Mouse (Mus musculus) layer of hippocampus, adult 9-11 months (tissue): ENCODE measurements around the gene Nynrin.

Experiments
- DNase-seq: peaks from one replicate; pipeline ENCODE4 v3.0.0; 2022

Nynrin gene

DNA sequence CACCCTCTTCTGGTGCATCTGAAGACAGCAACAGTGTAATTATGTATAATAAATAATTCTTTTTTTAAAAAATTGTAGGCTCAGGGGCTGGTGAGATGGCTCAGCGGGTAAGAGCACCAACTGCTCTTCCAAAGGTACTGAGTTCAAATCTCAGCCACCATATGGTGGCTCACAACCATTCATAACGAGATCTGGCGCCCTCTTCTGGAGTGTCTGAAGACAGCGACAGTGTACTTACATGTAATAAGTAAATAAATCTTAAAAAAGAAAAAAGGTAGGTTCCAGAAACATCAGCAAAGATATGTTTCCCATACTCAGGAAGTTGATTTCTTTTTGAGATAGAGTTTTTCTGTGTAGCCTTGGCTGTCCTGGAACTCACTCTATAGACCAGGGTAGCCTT lies 11.0 kb upstream of the Nynrin start:
- no peak for DNase-seq

DNA sequence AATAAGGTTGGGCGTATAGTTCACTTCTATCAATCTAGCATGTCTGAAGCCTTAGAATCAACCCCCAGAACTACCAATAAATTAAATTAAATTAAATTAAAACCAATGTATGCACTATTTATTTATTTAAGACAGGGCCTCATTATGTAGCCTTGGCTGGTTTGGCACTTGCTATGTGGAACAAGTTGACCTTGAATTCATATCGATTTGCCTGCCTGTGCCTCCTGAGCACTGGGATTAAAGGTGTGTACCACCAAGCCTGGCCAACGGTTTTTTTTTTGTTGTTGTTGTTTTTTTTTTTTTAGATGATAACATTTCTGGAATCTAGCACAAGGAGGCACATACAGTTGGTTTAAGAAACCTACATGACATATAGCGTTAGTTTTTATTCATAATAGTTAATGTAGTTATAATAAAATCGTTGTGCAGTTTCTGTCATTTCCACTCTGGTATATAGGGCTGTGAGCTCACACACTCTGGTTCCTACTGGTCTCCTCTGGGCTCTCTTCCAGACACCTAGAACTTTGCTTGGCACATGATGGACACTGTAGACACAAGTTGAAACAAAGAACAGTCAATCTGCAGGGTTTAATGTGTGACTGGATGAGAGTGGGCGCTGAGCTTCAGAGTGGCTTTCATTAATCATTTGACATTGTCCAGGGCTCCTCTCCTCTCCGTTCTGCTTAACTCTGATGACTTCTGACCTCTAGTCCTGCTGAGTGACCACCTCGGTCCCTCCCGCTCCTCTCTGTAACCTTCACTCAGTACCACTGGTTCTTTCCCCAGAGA lies 8.1 kb upstream of the Nynrin start:
- no peak for DNase-seq

DNA sequence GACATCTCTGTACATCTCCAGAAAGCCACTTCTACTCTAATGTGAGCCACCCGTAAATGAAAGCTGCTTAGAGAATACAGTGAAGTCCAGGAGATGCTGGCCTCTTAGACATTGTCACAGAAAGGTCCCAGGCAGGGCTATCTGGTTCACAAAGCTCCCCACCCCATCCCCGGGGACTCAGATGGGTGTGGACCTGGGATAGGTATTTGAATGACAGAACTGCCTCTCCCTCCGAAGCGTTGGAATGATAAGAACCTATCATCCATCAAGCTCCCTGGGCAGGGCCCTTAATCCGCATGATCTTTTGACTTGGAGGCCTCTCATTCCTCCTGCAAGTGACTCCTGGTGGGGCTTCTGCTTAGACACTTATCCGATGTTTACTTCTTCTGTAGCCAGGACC lies 2.9 kb upstream of the Nynrin start:
- DNase-seq, result no peak

DNA sequence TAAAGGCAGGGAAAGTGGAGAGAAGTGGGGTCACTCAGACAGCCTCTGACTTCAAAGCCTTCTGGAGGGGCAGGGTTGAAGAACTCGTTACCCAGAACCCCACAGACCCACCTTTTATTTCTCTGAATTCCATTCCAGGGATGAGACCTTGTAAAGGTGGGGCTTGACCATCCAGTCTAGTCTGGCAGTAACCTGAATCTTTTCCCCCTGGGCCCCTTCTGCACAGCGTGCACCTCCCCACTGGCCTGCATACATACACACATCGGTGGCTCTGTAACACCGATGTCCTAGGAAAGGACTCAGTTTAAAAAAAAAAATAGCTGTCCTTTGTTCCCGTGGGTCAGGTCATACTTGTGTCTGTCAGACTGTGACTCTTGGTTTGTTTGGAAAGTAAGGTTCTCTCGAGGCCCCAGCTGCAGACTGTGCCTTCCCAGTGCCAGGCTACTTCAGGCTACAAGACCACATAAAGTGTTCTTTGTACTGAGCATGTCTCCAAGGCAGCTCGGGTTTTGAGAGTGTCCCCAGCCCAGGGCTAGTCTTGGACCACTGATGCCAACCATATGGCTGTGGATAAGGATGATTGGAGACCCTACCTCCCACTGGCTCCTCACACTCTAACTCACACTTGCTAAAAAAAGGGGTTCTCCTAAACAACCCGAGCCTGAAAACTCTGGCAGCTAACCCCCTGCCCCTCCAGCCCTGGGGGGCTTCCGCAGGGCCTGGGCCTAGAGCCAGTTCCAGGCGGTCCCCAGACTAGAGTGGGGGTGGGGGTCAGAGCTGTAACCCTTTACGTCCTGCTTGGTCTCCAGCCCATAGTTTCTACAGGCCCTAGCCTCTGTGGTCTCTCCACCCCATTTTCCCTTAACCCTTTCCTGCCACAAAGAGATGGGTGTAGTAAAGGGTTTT lies 911 bp upstream of the Nynrin start:
- DNase-seq, result no peak

DNA sequence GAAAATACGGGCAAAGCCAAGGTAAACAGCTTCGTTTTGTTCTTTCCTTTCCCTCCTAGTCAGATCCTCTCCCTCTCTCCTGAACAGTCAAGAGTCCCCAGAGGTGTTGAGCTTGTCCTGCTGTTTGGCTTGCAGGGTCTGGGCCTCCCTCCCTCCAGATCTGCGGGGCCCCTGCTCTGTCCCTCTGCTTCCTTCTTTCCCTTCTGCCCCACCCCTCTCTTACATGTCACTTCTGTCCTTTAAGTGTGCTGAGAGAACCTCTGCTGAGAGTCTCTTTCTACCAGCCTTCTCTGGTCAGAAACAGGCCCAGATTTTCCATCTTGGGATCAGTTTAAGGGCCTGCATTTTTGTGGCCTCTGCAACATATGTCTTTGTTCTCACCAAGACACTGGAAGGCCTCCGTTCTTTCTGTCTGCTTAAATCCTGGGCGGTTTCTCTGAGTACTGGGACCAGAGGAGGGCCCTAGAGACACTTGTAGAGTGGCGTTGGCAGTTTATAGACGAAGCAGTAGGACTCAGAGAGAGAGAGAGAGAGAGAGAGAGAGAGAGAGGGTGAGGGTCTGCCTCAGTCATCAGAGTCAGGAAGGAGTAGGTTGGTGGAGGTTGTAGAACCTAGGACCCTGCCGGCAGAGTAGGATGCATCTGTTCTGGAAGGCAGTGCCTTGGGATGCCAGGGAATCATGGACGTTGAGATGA lies 743 bp downstream of the Nynrin start:
- DNase-seq, result no peak

DNA sequence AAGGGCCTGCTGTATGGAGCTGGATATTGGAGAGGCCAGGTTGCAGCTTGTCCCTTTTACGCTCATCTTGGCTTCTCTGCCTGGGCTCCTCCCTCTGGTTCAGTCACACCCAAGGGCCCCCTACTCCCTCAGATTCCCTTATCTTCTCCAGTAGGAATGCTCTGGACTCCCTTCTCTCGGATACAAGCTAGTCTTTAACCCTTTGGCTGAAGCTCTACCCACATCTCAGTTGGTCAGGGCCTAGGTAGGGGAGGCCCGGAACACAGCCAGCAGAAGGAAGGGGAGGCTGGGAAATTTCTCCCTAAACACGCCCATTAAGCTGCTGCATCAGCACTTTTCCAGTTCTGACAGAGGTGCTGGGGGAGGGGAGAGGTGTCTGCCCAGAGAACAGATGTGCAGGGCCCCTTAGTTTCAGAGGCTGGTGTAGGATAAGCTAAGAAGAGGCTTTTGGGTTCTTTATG lies 1.3 kb downstream of the Nynrin start:
- no peak for DNase-seq

DNA sequence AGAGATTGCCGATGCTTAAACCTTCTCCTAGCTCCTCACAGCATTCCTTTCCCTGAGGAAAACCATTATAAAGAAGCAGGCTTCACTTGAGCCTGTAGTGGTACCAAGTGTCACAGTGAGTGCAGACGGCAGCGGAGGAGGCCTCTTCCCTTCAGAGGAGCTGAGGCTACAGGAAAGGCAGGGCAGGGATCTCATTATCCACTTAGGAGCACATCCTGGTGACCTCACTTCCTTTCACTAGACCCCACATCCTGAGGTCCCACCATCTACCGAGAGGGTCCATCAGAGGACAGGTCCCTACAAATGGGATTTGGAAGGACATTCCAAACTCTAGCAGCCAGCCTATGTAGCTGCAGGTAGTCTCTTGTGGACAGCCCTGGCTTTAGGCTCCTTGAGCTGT lies 3.8 kb downstream of the Nynrin start:
- no peak for DNase-seq

DNA sequence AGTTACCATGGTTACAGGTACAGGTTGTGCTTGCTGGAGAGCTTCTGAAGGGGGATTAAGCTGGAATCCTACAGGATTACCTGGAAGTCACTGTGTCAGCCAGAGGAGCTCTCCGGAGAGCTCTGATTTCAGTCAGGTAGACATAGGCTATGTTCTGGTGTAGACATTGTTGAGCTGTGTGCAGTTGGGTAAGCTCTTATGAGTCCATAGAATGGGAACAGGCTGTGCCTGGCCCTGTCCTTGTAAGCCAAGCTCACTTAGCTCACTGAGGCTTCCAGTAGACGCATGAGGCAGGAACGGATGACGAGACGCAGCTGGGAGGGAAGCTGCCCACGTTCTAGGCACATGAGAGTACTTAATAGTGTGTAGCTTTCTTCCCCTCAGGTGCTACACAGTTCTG lies 8.4 kb downstream of the Nynrin start:
- DNase-seq, result no peak

DNA sequence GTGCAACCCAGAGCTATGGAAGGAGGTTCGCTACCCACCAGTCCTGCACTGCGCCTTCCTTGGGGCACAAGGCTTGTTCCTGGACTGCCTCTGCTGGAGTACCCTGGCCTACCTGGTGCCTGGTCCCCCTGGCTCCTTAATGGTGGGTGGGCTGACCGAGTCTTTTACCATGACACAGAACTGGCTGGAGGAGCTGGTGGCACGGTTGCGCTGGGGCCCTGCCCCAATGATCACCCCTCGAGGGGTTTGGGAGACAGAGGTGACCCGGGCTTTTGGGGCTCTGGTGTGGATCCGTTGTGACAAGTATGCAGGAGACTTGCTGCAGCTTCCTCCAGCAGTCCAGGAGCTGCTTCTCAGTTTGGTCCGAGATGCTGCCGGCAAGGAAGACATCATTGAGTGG lies 9.2 kb downstream of the Nynrin start:
- no peak for DNase-seq

DNA sequence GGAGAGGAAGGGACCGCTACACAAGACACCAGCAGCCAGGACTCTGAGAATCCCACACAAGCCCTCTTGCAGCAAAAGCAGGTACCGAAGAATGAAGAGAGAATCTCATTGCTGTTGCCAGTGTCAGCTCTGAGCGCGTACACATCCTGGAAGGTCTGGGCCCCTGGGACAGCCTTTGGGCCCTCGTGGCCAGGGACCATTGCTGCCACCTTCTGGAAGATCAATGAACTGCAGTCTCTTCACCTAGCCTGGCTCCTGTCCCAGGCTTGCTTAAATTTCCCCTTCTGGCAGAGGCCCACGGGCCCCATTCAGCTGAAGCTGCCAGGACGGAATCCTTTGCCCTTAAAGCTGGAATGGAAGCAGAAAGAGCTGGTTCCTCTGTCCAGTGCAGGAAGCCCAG lies 10.0 kb downstream of the Nynrin start:
- DNase-seq, result no peak

DNA sequence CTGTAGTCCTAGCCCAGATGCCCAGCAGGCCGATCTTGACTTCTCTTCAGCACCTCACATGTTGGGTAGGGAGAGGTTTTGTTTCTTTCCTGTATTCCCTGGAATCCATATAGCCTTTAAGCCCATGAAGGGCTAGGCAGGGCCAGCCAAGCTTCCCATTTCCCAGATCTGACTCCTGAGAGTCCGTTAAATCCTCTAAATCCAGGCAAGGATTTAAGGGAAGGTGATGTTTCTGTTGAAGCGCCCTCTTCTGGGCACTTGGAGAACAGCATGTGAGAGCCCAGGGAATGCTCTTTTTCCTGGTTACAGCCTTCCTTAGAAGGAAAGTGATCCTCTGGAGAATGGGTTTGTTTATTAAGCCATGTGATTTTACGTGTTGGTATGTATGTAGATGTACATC lies 13.2 kb downstream of the Nynrin start:
- DNase-seq, result no peak

DNA sequence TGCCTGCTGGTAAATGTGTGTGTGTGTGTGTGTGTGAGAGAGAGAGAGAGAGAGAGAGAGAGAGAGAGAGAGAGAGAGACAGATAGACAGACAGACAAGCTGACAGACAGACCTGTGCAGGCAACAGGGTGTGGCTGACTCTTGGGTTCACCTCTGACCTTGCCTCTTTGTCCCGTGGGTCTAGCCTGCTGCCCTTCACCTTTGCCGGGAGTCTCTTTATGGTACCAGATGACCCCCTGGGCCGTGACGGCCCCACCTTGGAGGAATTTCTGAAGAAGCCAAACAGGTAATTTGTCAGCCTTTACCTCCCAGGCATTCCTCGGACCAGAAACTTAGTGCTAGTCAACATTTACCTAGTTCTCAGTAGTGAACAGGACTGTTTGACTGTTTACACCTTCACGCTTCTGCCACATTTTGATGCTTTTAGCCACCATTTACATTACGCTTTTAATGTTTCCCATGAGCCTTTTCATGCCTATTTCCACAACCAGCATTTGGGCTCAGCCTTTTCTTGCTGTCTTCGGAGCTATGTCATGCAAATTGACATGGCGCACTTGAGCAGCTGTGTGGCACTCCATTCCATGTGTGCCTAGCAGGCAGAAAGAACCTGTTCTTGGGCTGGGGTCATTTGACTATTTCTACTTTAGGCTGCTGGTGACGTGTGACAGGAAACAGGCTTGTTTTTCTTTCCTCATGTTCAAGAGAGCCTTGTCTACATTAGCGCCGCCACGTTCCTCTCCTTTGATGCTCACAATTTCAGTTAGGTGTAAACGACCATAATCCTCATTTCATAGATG lies 14.6 kb downstream of the Nynrin start:
- DNase-seq, result no peak

DNA sequence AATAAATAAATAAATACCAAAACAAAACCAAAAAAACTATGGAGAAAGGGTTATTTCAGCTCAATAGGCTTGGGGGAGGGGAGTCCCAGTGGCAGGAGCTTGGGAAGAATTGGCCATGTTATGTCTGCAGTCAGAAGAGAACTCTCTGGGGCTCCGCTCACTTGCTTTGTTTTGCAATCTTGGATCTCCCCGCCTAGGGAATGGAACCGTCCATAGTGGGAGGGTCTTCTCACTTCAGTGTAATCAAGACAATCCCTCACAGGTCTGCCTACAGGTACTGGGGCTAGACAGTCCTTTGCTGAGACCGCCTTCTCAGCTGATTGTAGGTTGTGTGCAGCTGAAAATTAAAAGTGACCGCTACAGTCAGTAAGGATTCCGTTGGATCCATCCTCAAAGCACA lies 15.7 kb downstream of the Nynrin start:
- DNase-seq, result no peak

DNA sequence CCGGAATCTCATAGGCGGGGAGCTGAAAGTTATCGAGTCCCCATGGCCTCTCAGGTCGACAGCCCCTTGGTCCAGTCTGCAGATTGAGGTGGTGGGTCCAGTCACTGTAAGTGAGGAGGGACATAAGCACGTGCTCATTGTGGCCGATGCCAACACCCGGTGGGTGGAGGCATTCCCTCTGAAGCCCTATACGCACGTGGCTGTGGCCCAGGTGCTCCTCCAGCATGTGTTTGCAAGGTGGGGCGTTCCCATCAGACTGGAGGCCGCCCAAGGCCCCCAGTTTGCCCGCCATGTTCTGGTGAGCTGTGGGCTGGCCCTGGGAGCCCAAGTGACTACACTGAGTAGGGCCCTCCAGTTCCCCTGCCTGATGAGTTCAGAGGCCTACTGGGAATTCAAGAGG lies 18.2 kb downstream of the Nynrin start:
- no peak for DNase-seq

DNA sequence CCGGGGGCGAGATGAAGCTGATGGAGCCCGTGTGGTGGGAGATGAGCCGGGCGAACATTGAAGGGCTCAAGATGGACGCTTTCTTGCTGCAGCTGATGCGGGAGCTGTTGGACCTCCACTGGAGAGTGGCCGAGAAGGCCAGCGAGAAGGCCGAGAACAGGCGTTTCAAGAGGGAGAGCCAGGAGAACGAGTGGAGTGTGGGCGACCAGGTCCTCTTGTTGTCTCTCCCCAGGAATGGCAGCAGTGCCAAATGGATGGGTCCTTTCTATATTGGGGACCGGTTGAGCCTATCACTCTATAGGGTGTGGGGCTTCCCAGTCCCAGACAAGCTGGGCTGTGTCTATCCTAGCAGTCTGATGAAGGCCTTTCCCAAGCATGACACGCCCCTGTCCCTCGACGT lies 18.7 kb downstream of the Nynrin start:
- no peak for DNase-seq

DNA sequence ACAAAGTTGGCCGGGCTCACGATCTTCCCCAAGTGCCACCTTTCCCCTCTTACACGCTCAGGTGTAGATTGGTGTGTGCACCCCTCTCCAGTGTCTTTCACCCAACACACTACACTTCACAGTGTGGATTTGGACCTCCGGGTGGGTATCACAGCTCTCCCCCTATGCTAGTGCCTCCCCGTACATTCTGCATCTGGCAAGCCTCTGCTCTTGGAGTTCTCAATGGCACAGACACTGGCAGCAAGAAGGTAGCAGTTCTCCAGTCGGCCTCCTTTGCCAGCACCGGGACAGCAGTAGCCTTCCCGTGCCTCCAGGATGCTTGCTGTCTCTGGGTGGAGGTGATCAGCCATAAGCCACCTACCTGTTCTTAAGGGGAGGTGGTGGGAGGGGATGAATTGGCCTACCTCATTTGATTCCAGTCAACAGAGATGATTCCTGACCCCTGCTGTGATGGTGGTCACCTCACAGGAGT lies 19.5 kb downstream of the Nynrin start:
- DNase-seq, result no peak

DNA sequence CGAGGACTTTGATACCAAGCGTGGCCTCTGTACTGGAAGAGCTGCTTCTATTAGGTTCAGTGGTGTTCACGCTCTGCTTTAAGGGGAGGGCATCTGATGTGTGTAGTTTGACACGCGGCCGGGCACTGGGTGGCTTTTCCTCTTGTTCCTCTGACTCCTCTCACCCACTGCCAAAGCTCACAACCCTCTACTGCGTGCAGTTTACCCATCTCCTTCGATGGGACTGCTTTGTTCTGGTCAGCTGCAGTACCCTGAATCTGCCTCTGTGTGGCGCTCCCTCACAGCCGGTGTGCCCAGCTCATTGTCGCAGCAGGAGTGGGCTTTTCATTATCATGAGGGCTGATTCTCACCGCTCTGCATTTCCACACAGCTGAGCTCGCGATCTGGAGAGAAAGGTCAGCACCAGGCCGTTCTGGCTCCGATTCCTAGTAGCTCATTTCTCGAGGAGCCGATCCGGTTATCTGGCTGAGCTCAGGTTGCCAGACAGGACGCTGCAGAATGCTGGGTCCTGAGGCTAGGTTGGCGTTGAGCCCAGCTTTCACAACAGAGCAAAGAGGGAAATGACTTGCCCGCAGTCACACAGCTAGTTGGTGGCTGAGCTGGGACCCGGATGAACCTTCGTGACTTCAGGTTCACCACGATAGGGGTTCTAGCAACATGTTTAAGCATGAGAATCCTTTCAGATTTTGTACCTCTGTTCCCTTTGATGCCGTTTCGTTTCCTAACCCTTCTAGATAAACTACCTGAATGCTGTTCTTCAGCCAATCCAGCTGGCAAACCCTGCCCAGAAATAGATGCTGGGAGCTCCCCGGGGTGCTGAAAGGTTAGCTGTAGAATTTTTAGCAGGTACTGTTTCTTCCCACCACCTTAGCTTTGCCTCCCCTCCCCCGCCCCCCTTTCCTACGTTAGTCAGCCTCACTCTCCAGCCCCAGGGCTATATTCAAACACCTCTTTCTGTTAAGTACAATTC lies 20.2 kb downstream of the Nynrin start:
- peak; percentile 51 for DNase-seq

DNA sequence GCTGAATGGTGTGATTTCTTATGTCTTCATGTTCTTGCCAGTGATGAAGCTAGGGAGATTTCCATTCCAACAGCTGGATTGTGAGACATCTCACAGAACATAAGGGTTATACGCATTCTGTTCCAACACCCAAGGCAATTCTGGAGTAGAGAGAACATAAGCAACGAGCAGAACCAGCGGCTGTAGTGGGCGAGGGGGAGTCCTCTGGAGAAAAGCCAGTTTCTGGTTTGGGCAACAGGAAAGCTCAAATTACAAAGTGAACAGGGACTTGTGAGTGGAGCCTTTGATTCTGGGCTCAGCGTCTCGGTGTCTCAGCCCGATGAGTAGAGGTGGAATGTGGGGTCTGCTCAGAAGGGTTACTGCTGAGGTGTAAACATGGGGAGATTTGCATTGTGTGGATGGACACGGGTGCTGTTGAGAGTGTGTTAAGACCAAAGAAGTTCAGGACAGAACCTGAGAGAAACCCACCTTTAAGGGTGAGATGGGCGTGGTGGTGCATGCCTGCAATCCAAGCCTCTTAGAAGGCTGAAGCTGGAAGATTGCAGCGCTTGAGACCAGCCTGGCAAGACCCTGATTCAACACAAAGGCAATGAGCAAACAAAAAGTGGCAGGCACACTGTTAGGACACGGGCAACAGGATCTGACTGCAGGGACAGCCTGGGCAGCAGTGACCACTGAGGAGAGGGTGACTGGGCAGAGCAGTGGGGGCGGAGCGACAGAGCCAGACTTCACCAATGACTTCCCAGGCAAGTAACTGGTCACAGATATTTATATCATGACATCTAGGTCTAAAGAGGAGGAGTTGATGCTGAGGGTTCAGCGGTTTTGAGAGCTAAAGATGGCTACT lies 23.9 kb downstream of the Nynrin start:
- no peak for DNase-seq

DNA sequence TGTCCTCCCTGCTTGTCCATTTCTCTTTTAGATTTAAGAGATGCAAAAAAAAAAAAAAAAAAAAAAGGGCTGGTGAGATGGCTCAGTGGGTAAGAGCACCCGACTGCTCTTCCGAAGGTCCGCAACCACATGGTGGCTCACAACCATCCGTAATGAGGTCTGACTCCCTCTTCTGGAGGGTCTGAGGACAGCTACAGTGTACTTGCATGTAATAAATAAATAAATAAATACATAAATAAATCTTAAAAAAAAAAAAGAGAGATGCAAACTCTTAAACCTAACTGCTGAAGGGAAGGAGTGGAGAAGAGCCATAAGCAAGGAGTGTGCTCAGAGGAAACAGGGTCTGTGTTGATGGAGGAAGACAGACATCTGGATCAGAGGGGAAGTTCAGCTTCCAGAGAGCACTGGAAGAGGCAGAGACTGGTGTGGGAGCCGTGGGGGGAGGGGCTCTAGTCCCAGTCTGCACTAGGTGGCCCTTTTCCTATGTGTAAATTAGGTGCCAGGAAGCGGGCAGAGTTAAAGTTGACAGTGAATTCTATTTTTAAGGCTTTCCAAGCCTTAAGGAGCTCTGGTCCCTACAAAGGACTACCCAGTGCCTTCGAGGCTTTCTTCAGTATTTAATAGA lies 24.6 kb downstream of the Nynrin start:
- DNase-seq, result no peak

DNA sequence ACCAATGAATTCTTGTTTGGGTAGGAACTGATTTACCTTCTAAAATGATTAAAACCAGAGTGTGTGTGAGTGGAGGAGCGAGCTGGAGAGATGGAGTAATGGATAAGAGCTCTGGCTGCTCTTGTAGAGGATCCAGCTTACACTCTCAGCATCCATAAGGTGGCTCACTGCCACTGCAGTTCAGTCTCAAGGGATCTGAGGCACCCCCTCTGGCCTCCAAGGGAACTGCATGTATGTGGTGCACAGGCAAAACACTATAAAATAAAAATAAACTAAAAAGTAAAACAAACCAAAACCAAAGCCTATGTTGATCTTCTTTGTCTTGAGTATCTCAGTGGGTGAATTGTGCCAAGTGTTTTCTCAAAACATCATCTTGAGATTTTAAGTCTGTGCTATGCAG lies 25.8 kb downstream of the Nynrin start:
- DNase-seq, result peak; percentile 81
